Mouse (Mus musculus): Measurements from ENCODE around the gene Cfap100. TPM values are rescaled to one million over a fixed set of nuclear protein-coding genes. Genes with fewer than 3 reads are reported as not detected.

Cfap100 gene
- polyA plus RNA-seq, 1 experiment from 2014 or later = 0.34 TPM

DNA sequence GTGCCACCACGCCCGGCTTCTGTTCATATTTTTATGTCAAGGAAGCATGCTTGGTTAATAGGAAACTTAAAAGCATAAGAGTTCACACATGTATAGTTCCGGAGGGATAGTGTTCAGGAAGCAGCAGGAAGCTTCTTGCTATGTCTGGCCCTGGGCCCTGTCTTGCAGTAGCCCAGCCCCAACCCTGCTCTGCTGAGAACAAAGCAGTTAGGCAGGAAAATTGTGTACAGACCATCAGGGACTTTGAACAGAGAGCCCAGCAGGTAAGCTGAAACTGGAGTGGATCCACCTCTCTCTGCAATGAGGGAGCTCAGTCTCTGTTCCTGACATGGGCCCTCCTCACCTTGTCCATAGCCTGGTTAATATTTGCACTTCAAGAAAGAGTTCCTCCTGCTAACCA is 31.3 kb downstream of the Cfap100 start:
- Histone ChIP-seq H3K27ac (replicated peaks) (no peak overlapping the region), H3K4me3 (ENCODE audit: low read depth, low read length) (no peak overlapping the region), H3K4me2 (replicated peaks; ENCODE audit: low read depth) (no peak overlapping the region), H3K36me3 (ENCODE audit: control insufficient read depth, insufficient read depth, low read length) (peaks cover 13% of the 10 kb centered on the region), H3K9ac (ENCODE audit: low read length) (no peak overlapping the region), H3K9me3 (ENCODE audit: control insufficient read depth, low read length) (no peaks in the 10 kb centered on the region), H3K27me3 (ENCODE audit: control insufficient read depth, insufficient read depth, low read length) (no peaks in the 10 kb centered on the region), H3K4me1 (replicated peaks; ENCODE audit: control insufficient read depth, insufficient read depth) (no peaks in the 10 kb centered on the region)
- WGBS = 85% methylated on average over 3 of the region's 3 CpGs
- TF ChIP-seq EP300 (optimal IDR thresholded peaks at IDR 0.05) = no peak
- TF ChIP-seq CTCF (IDR thresholded peaks at IDR 0.05; ENCODE audit: low read depth) = no peak
- DNase-seq (ENCODE audit: low spot score) = no peak
- ATAC-seq (ENCODE audit: low FRiP score, low TSS enrichment) = peak; percentile 32; the same call in 1 of the 2 replicates

DNA sequence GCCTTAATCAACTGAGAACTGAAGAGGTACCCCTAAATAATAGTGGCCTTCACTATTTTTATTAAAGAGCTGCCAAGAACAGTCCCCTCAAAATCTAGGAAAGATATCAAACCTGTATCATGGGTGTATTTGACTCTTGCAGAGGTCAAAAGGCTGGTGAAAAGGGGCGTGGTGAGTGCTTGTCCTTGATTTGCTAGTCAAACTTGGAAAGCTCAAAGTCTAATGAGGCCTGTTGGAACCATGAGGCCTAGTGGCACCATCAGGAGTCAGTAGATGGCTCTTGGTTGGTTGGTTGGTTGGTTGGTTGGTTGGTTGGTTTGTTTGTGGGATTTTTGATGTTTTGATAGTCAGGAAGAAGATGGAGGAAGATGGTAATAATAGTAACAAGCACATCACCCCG is 32.8 kb downstream of the Cfap100 start:
- DNase-seq (ENCODE audit: low spot score) (no peak), ATAC-seq (ENCODE audit: low FRiP score, low TSS enrichment) (no peak)
- Histone ChIP-seq H3K27ac (replicated peaks) (no peak overlapping the region), H3K4me2 (replicated peaks; ENCODE audit: low read depth) (no peak overlapping the region), H3K9me3 (ENCODE audit: control insufficient read depth, low read length) (no peaks in the 10 kb centered on the region), H3K27me3 (ENCODE audit: control insufficient read depth, insufficient read depth, low read length) (no peaks in the 10 kb centered on the region), H3K4me3 (ENCODE audit: low read depth, low read length) (no peak overlapping the region), H3K9ac (ENCODE audit: low read length) (no peak overlapping the region), H3K4me1 (replicated peaks; ENCODE audit: control insufficient read depth, insufficient read depth) (no peaks in the 10 kb centered on the region), H3K36me3 (ENCODE audit: control insufficient read depth, insufficient read depth, low read length) (peaks cover under 1% of the 10 kb centered on the region)
- 78% methylated on average over 2 of the region's 2 CpGs for WGBS
- no peak for TF ChIP-seq EP300 (optimal IDR thresholded peaks at IDR 0.05)
- TF ChIP-seq CTCF (IDR thresholded peaks at IDR 0.05; ENCODE audit: low read depth) = no peak

- Histone ChIP-seq H3K4me2 (replicated peaks; ENCODE audit: low read depth) (no peak overlapping the region), H3K36me3 (ENCODE audit: control insufficient read depth, insufficient read depth, low read length) (peaks cover 6% of the 10 kb centered on the region; the same call in 1 of the 2 replicates), H3K4me1 (replicated peaks; ENCODE audit: control insufficient read depth, insufficient read depth) (no peaks in the 10 kb centered on the region), H3K4me3 (ENCODE audit: low read depth, low read length) (no peak overlapping the region), H3K27me3 (ENCODE audit: control insufficient read depth, insufficient read depth, low read length) (no peaks in the 10 kb centered on the region), H3K27ac (replicated peaks) (no peak overlapping the region), H3K9me3 (ENCODE audit: control insufficient read depth, low read length) (no peaks in the 10 kb centered on the region), H3K9ac (ENCODE audit: low read length) (no peak overlapping the region)
- ATAC-seq (ENCODE audit: low FRiP score, low TSS enrichment) (no peak), DNase-seq (ENCODE audit: low spot score) (no peak)
- TF ChIP-seq CTCF (IDR thresholded peaks at IDR 0.05; ENCODE audit: low read depth) (no peak), EP300 (optimal IDR thresholded peaks at IDR 0.05) (no peak)
- 58% methylated on average over 3 of the region's 3 CpGs for WGBS
These were observed 34.6 kb downstream of the Cfap100 start for GRCm38 (mm10) chr6:90393948-90394347.

DNA sequence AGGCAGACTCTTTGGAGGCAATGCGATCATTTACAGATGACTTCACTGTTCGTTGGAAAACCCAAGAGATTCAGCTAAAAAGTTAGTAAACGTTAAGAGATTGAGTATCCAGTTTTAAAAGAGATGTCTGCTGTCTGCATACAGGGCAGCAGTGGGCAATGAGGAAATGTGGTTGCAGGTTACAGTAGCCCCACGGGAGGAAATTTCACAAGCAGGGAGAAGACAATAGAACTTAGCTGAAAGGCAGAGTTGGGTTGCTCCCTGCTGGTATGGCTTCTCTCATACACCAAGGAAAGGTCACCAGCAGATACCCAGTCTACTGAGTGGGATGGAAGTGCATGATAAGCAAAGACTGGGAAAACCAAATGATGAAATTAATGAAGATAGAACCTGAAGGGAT is 38.0 kb downstream of the Cfap100 start:
- ATAC-seq (ENCODE audit: low FRiP score, low TSS enrichment) (no peak), DNase-seq (ENCODE audit: low spot score) (no peak)
- no peak overlapping the region for H3K9ac ChIP-seq (ENCODE audit: low read length)
- no peak overlapping the region for H3K4me2 ChIP-seq (replicated peaks; ENCODE audit: low read depth)
- TF ChIP-seq EP300 (optimal IDR thresholded peaks at IDR 0.05) = no peak
- TF ChIP-seq CTCF (IDR thresholded peaks at IDR 0.05; ENCODE audit: low read depth) = no peak
- no peaks in the 10 kb centered on the region for H3K27me3 ChIP-seq (ENCODE audit: control insufficient read depth, insufficient read depth, low read length)
- no peak overlapping the region for H3K4me3 ChIP-seq (ENCODE audit: low read depth, low read length)
- no peaks in the 10 kb centered on the region for H3K4me1 ChIP-seq (replicated peaks; ENCODE audit: control insufficient read depth, insufficient read depth)
- H3K36me3 ChIP-seq (ENCODE audit: control insufficient read depth, insufficient read depth, low read length) = peaks cover 12% of the 10 kb centered on the region; the same call in 1 of the 2 replicates
- H3K27ac ChIP-seq (replicated peaks) = no peak overlapping the region
- WGBS = 84% methylated on average over 4 of the region's 4 CpGs
- no peaks in the 10 kb centered on the region for H3K9me3 ChIP-seq (ENCODE audit: control insufficient read depth, low read length)

DNA sequence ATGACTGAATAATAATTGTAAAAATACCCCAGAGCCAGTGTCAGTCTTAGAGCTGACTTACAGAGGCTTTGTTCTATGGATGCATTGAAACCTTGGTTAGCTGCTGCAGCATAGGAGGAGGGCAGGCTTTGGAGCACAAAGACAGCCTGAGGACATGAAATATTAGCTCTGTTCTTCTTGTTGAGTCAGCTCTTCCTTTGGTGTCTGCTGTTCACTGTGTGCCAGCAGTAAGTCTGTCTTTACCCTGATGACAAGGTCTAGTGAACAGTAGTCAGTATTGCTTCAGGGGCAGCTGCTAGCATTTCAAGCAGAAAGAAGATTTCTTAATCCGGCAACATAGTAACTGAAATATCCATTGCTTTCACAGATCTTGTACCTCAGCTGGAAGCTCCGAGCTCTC is 47.1 kb downstream of the Cfap100 start:
- Histone ChIP-seq H3K4me2 (replicated peaks; ENCODE audit: low read depth) (no peak overlapping the region), H3K36me3 (ENCODE audit: control insufficient read depth, insufficient read depth, low read length) (peaks cover 33% of the 10 kb centered on the region), H3K27me3 (ENCODE audit: control insufficient read depth, insufficient read depth, low read length) (no peaks in the 10 kb centered on the region), H3K9ac (ENCODE audit: low read length) (no peak overlapping the region), H3K4me1 (replicated peaks; ENCODE audit: control insufficient read depth, insufficient read depth) (no peaks in the 10 kb centered on the region), H3K4me3 (ENCODE audit: low read depth, low read length) (no peak overlapping the region), H3K27ac (replicated peaks) (no peak overlapping the region), H3K9me3 (ENCODE audit: control insufficient read depth, low read length) (no peaks in the 10 kb centered on the region)
- ATAC-seq (ENCODE audit: low FRiP score, low TSS enrichment) (no peak), DNase-seq (ENCODE audit: low spot score) (no peak)
- WGBS = 96% methylated on average over 2 of the region's 2 CpGs
- TF ChIP-seq CTCF (IDR thresholded peaks at IDR 0.05; ENCODE audit: low read depth) = no peak
- no peak for TF ChIP-seq EP300 (optimal IDR thresholded peaks at IDR 0.05)

- TF ChIP-seq CTCF (IDR thresholded peaks at IDR 0.05; ENCODE audit: low read depth) (no peak), EP300 (optimal IDR thresholded peaks at IDR 0.05) (no peak)
- H3K36me3 ChIP-seq (ENCODE audit: control insufficient read depth, insufficient read depth, low read length) = peaks cover 42% of the 10 kb centered on the region
These were observed 50.9 kb downstream of the Cfap100 start for GRCm38 (mm10) chr6:90377708-90378107.

More at GRCm38 (mm10) chr6:90377708-90378107, 50.9 kb downstream of the Cfap100 start:
- Histone ChIP-seq H3K9ac (ENCODE audit: low read length) (no peak overlapping the region), H3K4me1 (replicated peaks; ENCODE audit: control insufficient read depth, insufficient read depth) (no peaks in the 10 kb centered on the region), H3K27ac (replicated peaks) (no peak overlapping the region), H3K9me3 (ENCODE audit: control insufficient read depth, low read length) (no peaks in the 10 kb centered on the region), H3K4me2 (replicated peaks; ENCODE audit: low read depth) (no peak overlapping the region), H3K27me3 (ENCODE audit: control insufficient read depth, insufficient read depth, low read length) (no peaks in the 10 kb centered on the region), H3K4me3 (ENCODE audit: low read depth, low read length) (no peak overlapping the region)
- no peak for ATAC-seq (ENCODE audit: low FRiP score, low TSS enrichment)
- no peak for DNase-seq (ENCODE audit: low spot score)
- 95% methylated on average over 2 of the region's 2 CpGs for WGBS

Measured in stomach, postnatal 0 days (tissue).